Mouse (Mus musculus) thymus, postnatal 25 days (tissue): Measurements from ENCODE around the gene Sult2a5.

ENCODE experiments used
- DNase-seq: peaks from one replicate; pipeline ENCODE4 v3.0.0; 2022

The Sult2a5 gene

GRCm38 (mm10) chr7:13623667-13624066, at the start of gene Sult2a5:
Gene Sult2a5, plus strand, starts transcription at chr7:13623967.
- DNase-seq, result no peak
